Mouse (Mus musculus) forebrain, embryonic 16.5 days (tissue): Measurements from ENCODE around the gene Gdf11. TPM values are rescaled to one million over a fixed set of nuclear protein-coding genes. Genes with fewer than 3 reads are reported as not detected.

Experiments
- ATAC-seq: fragments of 200-750 bp; cut with Nextera tagmentation; 2 replicates; pipeline ENCODE4 v1.8.0; 2017; ENCODE audit warnings: mild to moderate bottlenecking, moderate library complexity
- H3K27ac ChIP-seq: fragments of 300-500 bp; sonication (generic); 2 replicates; pipeline ENCODE4 v1.5.1; 2014; ENCODE audit warnings: low read length, control low read depth
- H3K27me3 ChIP-seq: fragments of 300-500 bp; sonication (generic); replicated peaks from 2 replicates; pipeline ENCODE4 v1.6.1; 2014; ENCODE audit warnings: low read length; ENCODE audit not compliant: control insufficient read depth, insufficient read depth
- H3K36me3 ChIP-seq: fragments of 300-500 bp; sonication (generic); 2 replicates; pipeline ENCODE4 v1.6.1; 2014; ENCODE audit not compliant: control insufficient read depth, insufficient read depth
- H3K4me1 ChIP-seq: fragments of 300-500 bp; sonication (generic); replicated peaks from 2 replicates; pipeline ENCODE4 v1.6.1; 2014; ENCODE audit warnings: low read length; ENCODE audit not compliant: control insufficient read depth, insufficient read depth
- H3K4me2 ChIP-seq: fragments of 300-500 bp; sonication (generic); 2 replicates; pipeline ENCODE4 v1.6.1; 2014; ENCODE audit warnings: mild to moderate bottlenecking, low read length, control low read depth
- H3K4me3 ChIP-seq: fragments of 300-500 bp; sonication (generic); replicated peaks from 2 replicates; pipeline ENCODE4 v1.5.1; 2014; ENCODE audit warnings: mild to moderate bottlenecking, low read length, control low read depth
- H3K9ac ChIP-seq: fragments of 300-500 bp; sonication (generic); replicated peaks from 2 replicates; pipeline ENCODE4 v1.6.1; 2014; ENCODE audit warnings: low read depth, low read length, control low read depth
- H3K9me3 ChIP-seq: fragments of 300-500 bp; sonication (generic); 2 replicates; pipeline ENCODE4 v1.6.1; 2016; ENCODE audit warnings: low read length; ENCODE audit not compliant: control insufficient read depth
- WGBS: fragments of 180-500 bp; shearing (Covaris S2); extraction: QIAGEN DNeasy Blood & Tissue Kit; methylation state at CpG from one replicate; pipeline ENCODE4 v1.1.7; 2014; 5-methylcytosine and 5-hydroxymethylcytosine counted together
- polyA plus RNA-seq: library from polyadenylated mRNA; unstranded; fragments of >200 nt; fragmentation: Nextera tagmentation; extraction: Ambion mirVana; gene quantifications from 2 replicates; pipeline ENCODE4 v1.2.1, GENCODE M21; 2015

Gdf11 gene
- polyA plus RNA-seq, 1 experiment from 2014 or later: 7.0 TPM

GRCm38 (mm10) chr10:128888941-128889827, 2.3 kb downstream of the Gdf11 start:
- WGBS: 1% methylated on average over 7 of the region's 7 CpGs
- ATAC-seq: peak; percentile 32
- peak overlapping the region; percentile 29 for H3K27ac ChIP-seq
- H3K4me3 ChIP-seq: peak overlapping the region; percentile 38
- peak overlapping the region; percentile 50 for H3K9ac ChIP-seq
- H3K4me2 ChIP-seq: peak overlapping the region; percentile 66
- peaks cover 9% of the 10 kb centered on the region for H3K36me3 ChIP-seq
- H3K4me1 ChIP-seq: peaks cover 32% of the 10 kb centered on the region
- no peaks in the 10 kb centered on the region for H3K9me3 ChIP-seq
- H3K27me3 ChIP-seq: no peaks in the 10 kb centered on the region

- peaks cover 12% of the 10 kb centered on the region for H3K36me3 ChIP-seq
- H3K4me2 ChIP-seq: no peak overlapping the region
- no peaks in the 10 kb centered on the region for H3K4me1 ChIP-seq
- no peaks in the 10 kb centered on the region for H3K27me3 ChIP-seq
- no peak overlapping the region for H3K4me3 ChIP-seq
- H3K27ac ChIP-seq: no peak overlapping the region
- no peak for ATAC-seq
- 75% methylated on average over 5 of the region's 5 CpGs for WGBS
- H3K9me3 ChIP-seq: no peaks in the 10 kb centered on the region
- no peak overlapping the region for H3K9ac ChIP-seq
These were observed 9.5 kb downstream of the Gdf11 start for GRCm38 (mm10) chr10:128882067-128882466.

DNA sequence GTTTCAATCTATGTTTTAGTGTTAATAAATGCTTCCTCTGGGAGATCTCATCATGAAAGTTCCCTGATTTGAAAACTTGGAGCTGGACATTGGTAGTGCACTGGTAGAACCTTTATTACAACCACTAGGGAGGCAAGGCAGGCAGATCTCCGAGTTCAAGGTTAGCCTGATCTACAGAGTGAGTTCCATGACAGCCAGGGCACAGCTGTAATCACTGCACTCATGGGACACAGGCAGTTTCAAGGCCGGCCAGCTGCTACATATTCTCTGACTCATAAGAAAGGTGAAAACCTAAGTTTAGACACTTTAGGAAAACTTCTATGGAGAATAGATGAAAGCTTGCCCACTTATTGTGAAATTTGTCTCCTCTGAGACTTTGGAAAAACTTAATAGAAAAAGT, 12.7 kb downstream of the Gdf11 start:
- H3K27me3 ChIP-seq: no peaks in the 10 kb centered on the region
- H3K9ac ChIP-seq: no peak overlapping the region
- H3K4me2 ChIP-seq: no peak overlapping the region
- no peak overlapping the region for H3K4me3 ChIP-seq
- peaks cover 8% of the 10 kb centered on the region for H3K36me3 ChIP-seq
- ATAC-seq: no peak
- no peaks in the 10 kb centered on the region for H3K4me1 ChIP-seq
- 90% methylated on average over 2 of the region's 2 CpGs for WGBS
- no peak overlapping the region for H3K27ac ChIP-seq
- no peaks in the 10 kb centered on the region for H3K9me3 ChIP-seq

- H3K9me3 ChIP-seq: no peaks in the 10 kb centered on the region
- H3K36me3 ChIP-seq: peaks cover 10% of the 10 kb centered on the region
- H3K27ac ChIP-seq: no peak overlapping the region
- H3K4me1 ChIP-seq: no peaks in the 10 kb centered on the region
- H3K9ac ChIP-seq: no peak overlapping the region
- no peak for ATAC-seq
- no peak overlapping the region for H3K4me2 ChIP-seq
- no peaks in the 10 kb centered on the region for H3K27me3 ChIP-seq
- no peak overlapping the region for H3K4me3 ChIP-seq
These were observed 13.2 kb downstream of the Gdf11 start for GRCm38 (mm10) chr10:128878291-128878690.

DNA sequence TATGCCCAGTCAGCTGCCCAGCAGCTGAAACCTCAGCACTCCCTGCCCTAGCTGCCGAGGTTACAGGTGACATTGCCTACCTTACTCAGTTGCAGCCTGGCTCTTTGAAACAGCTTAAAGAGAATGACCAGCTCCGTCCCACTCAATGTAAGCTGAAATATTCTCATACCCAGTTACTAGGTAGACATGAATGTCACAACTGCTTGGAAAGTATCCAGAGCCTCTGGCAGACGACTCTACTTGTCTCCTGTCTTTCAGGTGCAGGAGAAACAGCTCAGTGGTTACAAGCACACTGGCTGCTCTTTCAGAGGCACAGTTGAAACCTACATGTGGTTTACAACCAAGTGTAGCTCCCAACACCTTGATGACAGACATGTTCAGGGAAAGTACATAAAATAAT, 21.2 kb downstream of the Gdf11 start:
- 85% methylated on average over 3 of the region's 3 CpGs for WGBS
- Histone ChIP-seq H3K4me2 (no peak overlapping the region), H3K9me3 (no peaks in the 10 kb centered on the region), H3K4me1 (no peaks in the 10 kb centered on the region), H3K36me3 (peaks cover 22% of the 10 kb centered on the region), H3K27ac (no peak overlapping the region), H3K4me3 (no peak overlapping the region), H3K9ac (no peak overlapping the region), H3K27me3 (no peaks in the 10 kb centered on the region)
- ATAC-seq: no peak

GRCm38 (mm10) chr10:128866518-128866917, 25.0 kb downstream of the Gdf11 start:
- Histone ChIP-seq H3K4me1 (no peaks in the 10 kb centered on the region), H3K4me2 (no peak overlapping the region), H3K9me3 (no peaks in the 10 kb centered on the region), H3K27me3 (no peaks in the 10 kb centered on the region), H3K36me3 (peaks cover 9% of the 10 kb centered on the region), H3K4me3 (no peak overlapping the region), H3K9ac (no peak overlapping the region), H3K27ac (no peak overlapping the region)
- ATAC-seq: no peak
- 84% methylated on average over 1 of the region's 1 CpGs for WGBS

GRCm38 (mm10) chr10:128866042-128866441, 25.5 kb downstream of the Gdf11 start:
- Histone ChIP-seq H3K4me1 (no peaks in the 10 kb centered on the region), H3K9ac (no peak overlapping the region), H3K4me2 (no peak overlapping the region), H3K27me3 (no peaks in the 10 kb centered on the region), H3K27ac (no peak overlapping the region), H3K36me3 (peaks cover 8% of the 10 kb centered on the region), H3K4me3 (no peak overlapping the region), H3K9me3 (no peaks in the 10 kb centered on the region)
- no peak for ATAC-seq
- 90% methylated on average over 3 of the region's 3 CpGs for WGBS

DNA sequence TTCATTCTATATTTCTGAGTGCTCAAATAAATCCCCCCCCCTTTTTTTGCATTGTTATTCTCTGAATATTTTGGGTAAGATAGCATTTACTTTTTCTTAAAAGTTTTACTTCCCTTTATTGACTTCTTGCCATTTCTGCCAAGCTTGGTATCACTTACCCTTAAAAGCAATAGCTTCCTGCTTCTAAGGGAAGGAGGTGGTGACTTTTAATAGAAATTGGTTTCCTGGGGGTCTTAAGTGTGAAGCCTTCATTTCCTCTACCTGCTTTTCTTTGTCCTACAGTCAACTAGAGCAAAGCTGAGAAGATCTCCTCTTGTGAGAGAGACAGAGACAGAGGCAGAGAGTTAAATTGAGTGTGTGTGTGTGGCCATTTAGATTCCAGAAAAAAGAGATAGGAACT, 30.3 kb downstream of the Gdf11 start:
- no peak overlapping the region for H3K4me2 ChIP-seq
- no peaks in the 10 kb centered on the region for H3K9me3 ChIP-seq
- H3K36me3 ChIP-seq: peaks cover 8% of the 10 kb centered on the region
- no peak overlapping the region for H3K27ac ChIP-seq
- no peaks in the 10 kb centered on the region for H3K4me1 ChIP-seq
- H3K9ac ChIP-seq: no peak overlapping the region
- ATAC-seq: no peak
- no peak overlapping the region for H3K4me3 ChIP-seq
- H3K27me3 ChIP-seq: no peaks in the 10 kb centered on the region

DNA sequence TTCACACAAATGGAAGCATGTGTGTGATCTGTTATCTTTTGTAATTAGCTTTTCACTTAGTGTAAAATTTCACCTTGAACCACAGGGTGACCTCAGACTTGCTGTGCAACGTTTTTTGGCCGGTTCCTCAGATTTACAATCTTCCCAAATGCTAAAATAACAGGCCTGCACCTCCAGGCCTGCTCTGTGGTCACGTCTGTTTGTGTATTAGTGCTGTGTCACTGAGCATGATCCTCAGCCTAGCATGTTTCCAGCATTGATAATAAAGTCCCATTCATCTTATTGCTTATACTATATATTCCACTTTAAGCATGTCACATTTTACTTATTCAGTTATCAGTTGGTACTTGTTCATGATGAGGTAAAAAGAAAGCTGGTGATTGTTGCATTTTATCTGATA, 41.2 kb downstream of the Gdf11 start:
- H3K9ac ChIP-seq: no peak overlapping the region
- H3K9me3 ChIP-seq: no peaks in the 10 kb centered on the region
- H3K4me2 ChIP-seq: no peak overlapping the region
- H3K36me3 ChIP-seq: peaks cover 12% of the 10 kb centered on the region
- H3K4me1 ChIP-seq: no peaks in the 10 kb centered on the region
- ATAC-seq: no peak
- WGBS: 82% methylated on average over 3 of the region's 3 CpGs
- no peak overlapping the region for H3K27ac ChIP-seq
- no peak overlapping the region for H3K4me3 ChIP-seq
- H3K27me3 ChIP-seq: no peaks in the 10 kb centered on the region
